Mouse (Mus musculus): ENCODE measurements around the gene Slc3a1.

GRCm38 (mm10) chr17:85089621-85090020 is 61.4 kb downstream of the Slc3a1 start:
- TF ChIP-seq CTCF (IDR thresholded peaks at IDR 0.05; ENCODE audit: low read depth) (no peak), EP300 (optimal IDR thresholded peaks at IDR 0.05) (no peak)

Measured in stomach, postnatal 0 days (tissue).